Mouse (Mus musculus) stomach, postnatal 0 days (tissue): Measurements from ENCODE around the gene Ccdc62. TPM values are rescaled to one million over a fixed set of nuclear protein-coding genes. Genes with fewer than 3 reads are reported as not detected.

Experiments used
- ATAC-seq: fragments of 200-750 bp; cut with Nextera tagmentation; 2 replicates; pipeline ENCODE4 v1.8.0; 2017; ENCODE audit not compliant: low FRiP score, low TSS enrichment
- DNase-seq: peaks from one replicate; pipeline ENCODE4 v3.0.0-alpha.2; 2016; ENCODE audit warnings: low spot score
- H3K27ac ChIP-seq: fragments of 300-500 bp; sonication (generic); replicated peaks from 2 replicates; pipeline ENCODE4 v1.5.1; 2014; ENCODE audit warnings: mild to moderate bottlenecking, control low read depth
- H3K27me3 ChIP-seq: fragments of 300-500 bp; sonication (generic); 2 replicates; pipeline ENCODE4 v1.6.1; 2014; ENCODE audit warnings: low read length; ENCODE audit not compliant: control insufficient read depth, insufficient read depth
- H3K36me3 ChIP-seq: fragments of 300-500 bp; sonication (generic); 2 replicates; pipeline ENCODE4 v1.6.1; 2014; ENCODE audit warnings: low read length, mixed read lengths; ENCODE audit not compliant: control insufficient read depth, insufficient read depth
- H3K4me1 ChIP-seq: fragments of 300-500 bp; sonication (generic); replicated peaks from 2 replicates; pipeline ENCODE4 v1.6.1; 2014; ENCODE audit warnings: antibody characterized with exemption; ENCODE audit not compliant: control insufficient read depth, insufficient read depth
- H3K4me2 ChIP-seq: fragments of 300-500 bp; sonication (generic); replicated peaks from 2 replicates; pipeline ENCODE4 v1.6.1; 2014; ENCODE audit warnings: low read depth, mild to moderate bottlenecking, control low read depth, moderate library complexity
- H3K4me3 ChIP-seq: fragments of 300-500 bp; sonication (generic); 2 replicates; pipeline ENCODE4 v1.5.1; 2014; ENCODE audit warnings: low read depth, low read length, control low read depth
- H3K9ac ChIP-seq: fragments of 300-500 bp; sonication (generic); 2 replicates; pipeline ENCODE4 v1.6.1; 2014; ENCODE audit warnings: mild to moderate bottlenecking, low read length, control low read depth, mixed read lengths
- H3K9me3 ChIP-seq: fragments of 300-500 bp; sonication (generic); 2 replicates; pipeline ENCODE4 v1.6.1; 2016; ENCODE audit warnings: low read length; ENCODE audit not compliant: control insufficient read depth
- CTCF ChIP-seq: IDR thresholded peaks from 2 replicates; pipeline ENCODE4 v1.5.1; 2016; ENCODE audit warnings: antibody characterized with exemption, low read depth, mild to moderate bottlenecking, moderate library complexity
- EP300 ChIP-seq: optimal IDR thresholded peaks from 2 replicates; pipeline ENCODE3; 2016; ENCODE audit warnings: antibody characterized with exemption
- WGBS: fragments of 180-500 bp; shearing (Covaris S2); extraction: QIAGEN DNeasy Blood & Tissue Kit; methylation state at CpG from one replicate; pipeline ENCODE4 v1.1.7; 2014; 5-methylcytosine and 5-hydroxymethylcytosine counted together
- microRNA-seq: library from miRNA; unstranded; fragments of <30 nt; microRNA quantifications from one replicate; pipeline ENCODE4, GENCODE M21; 2016
- polyA plus RNA-seq: library from polyadenylated mRNA; unstranded; fragments of >200 nt; fragmentation: Nextera tagmentation; extraction: Ambion mirVana; gene quantifications from 2 replicates; pipeline ENCODE4 v1.2.1, GENCODE M21; 2015

Ccdc62 gene
- polyA plus RNA-seq, 1 experiment from 2014 or later: 5.4 TPM

GRCm38 (mm10) chr5:124015727-124016126 lies 85.2 kb downstream of the Ccdc62 start:
- WGBS: 68% methylated on average over 2 of the region's 2 CpGs
- H3K4me1 ChIP-seq: peaks cover 15% of the 10 kb centered on the region

GRCm38 (mm10) chr5:124016291-124016821 lies 85.9 kb downstream of the Ccdc62 start:
- H3K27ac ChIP-seq: peak overlapping the region; percentile 49; the same call in 1 of the 2 replicates
- DNase-seq: peak; percentile 85
- 66% methylated on average over 7 of the region's 7 CpGs for WGBS

More at GRCm38 (mm10) chr5:124015727-124016126, 85.2 kb downstream of the Ccdc62 start:
- H3K4me2 ChIP-seq: no peak overlapping the region
- ATAC-seq (no peak), DNase-seq (no peak)
- TF ChIP-seq CTCF (no peak), EP300 (no peak)
- H3K9ac ChIP-seq: no peak overlapping the region
- H3K9me3 ChIP-seq: no peaks in the 10 kb centered on the region
- H3K4me3 ChIP-seq: no peak overlapping the region
- peak overlapping the region; percentile 49; the same call in 1 of the 2 replicates for H3K27ac ChIP-seq
- H3K36me3 ChIP-seq: no peaks in the 10 kb centered on the region
- H3K27me3 ChIP-seq: no peaks in the 10 kb centered on the region

DNA sequence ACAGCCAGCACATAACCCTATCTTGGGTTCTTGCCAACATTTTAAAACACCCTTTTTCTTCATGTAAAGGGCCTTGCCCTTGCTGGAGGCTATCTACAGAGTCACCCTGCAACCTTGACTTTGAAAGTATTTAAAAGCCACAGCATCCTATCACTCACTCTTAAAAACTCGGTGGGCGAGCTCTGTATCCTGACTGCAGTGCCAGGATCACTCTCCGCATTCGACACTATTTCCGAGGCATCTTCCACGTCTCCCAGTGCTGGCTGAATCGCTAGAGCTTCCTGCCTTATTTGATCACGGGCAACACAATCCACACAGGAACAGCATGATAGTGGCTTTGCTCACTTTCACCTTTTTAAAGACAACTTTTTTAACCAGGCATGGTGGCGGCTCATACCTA lies 87.5 kb downstream of the Ccdc62 start:
- 66% methylated on average over 9 of the region's 9 CpGs for WGBS
- H3K4me3 ChIP-seq: no peak overlapping the region
- H3K36me3 ChIP-seq: no peaks in the 10 kb centered on the region
- ATAC-seq (no peak), DNase-seq (no peak)
- H3K9ac ChIP-seq: no peak overlapping the region
- no peak overlapping the region for H3K27ac ChIP-seq
- H3K4me2 ChIP-seq: no peak overlapping the region
- TF ChIP-seq EP300 (no peak), CTCF (no peak)
- H3K4me1 ChIP-seq: peaks cover 6% of the 10 kb centered on the region
- H3K27me3 ChIP-seq: no peaks in the 10 kb centered on the region
- H3K9me3 ChIP-seq: no peaks in the 10 kb centered on the region

More at GRCm38 (mm10) chr5:124016291-124016821, 85.9 kb downstream of the Ccdc62 start:
- Histone ChIP-seq H3K27me3 (no peaks in the 10 kb centered on the region), H3K4me1 (peaks cover 13% of the 10 kb centered on the region), H3K9ac (no peak overlapping the region), H3K36me3 (no peaks in the 10 kb centered on the region), H3K4me3 (no peak overlapping the region), H3K9me3 (no peaks in the 10 kb centered on the region), H3K4me2 (no peak overlapping the region)
- ATAC-seq: peak; percentile 91
- no peak for TF ChIP-seq CTCF
- TF ChIP-seq EP300: no peak

DNA sequence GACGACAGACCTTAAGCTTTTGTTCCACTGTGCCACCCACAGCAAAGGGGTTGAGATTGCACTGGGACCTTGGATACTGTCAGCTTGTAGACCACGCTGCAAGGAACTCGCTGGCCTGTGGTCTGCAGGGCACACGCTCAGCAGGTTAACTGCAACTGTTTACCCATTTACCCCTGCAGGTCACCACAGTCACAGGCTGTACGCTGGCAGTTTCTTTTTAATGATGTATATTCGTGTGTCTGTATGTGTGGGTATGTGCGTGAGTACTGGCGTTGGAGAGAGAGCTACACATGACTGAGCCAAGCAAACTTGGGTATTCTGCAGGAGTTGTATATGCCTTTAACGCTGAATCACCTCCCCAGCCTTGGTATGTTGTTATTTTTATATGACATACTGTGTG lies 88.2 kb downstream of the Ccdc62 start:
- WGBS: 83% methylated on average over 9 of the region's 9 CpGs
- no peak for ATAC-seq
- TF ChIP-seq CTCF (no peak), EP300 (no peak)

More for the DNA sequence above, 88.2 kb downstream of the Ccdc62 start:
- no peak overlapping the region for H3K9ac ChIP-seq
- no peaks in the 10 kb centered on the region for H3K36me3 ChIP-seq
- H3K4me3 ChIP-seq: no peak overlapping the region
- H3K4me1 ChIP-seq: peaks cover 6% of the 10 kb centered on the region
- DNase-seq: no peak
- no peaks in the 10 kb centered on the region for H3K9me3 ChIP-seq
- no peaks in the 10 kb centered on the region for H3K27me3 ChIP-seq
- H3K4me2 ChIP-seq: no peak overlapping the region
- no peak overlapping the region for H3K27ac ChIP-seq

Small RNA genes within 50 kb of the gene (microRNA-seq; reads per million reads assigned to microRNA genes)
- not detected for gene Mir7032

Other genes starting within 250 kb of the Ccdc62 start
- gene Clip1, start 246.1 kb upstream of the Ccdc62 start, polyA plus RNA-seq: 36.1 and 41.4 TPM in 2 replicates
- 26.1 and 27.3 TPM in 2 replicates for gene Zcchc8, start 209.6 kb upstream of the Ccdc62 start, polyA plus RNA-seq
- gene Rsrc2, start 181.3 kb upstream of the Ccdc62 start, polyA plus RNA-seq: 59.5 and 67.8 TPM in 2 replicates
- gene Kntc1, start 181.0 kb upstream of the Ccdc62 start, polyA plus RNA-seq: 3.9 and 4.9 TPM in 2 replicates
- gene Hcar2, start 65.2 kb upstream of the Ccdc62 start, polyA plus RNA-seq: 24.0 and 26.8 TPM in 2 replicates
- gene Hcar1, start 50.7 kb upstream of the Ccdc62 start, polyA plus RNA-seq: 4.9 and 6.0 TPM in 2 replicates
- gene Denr, start 23.5 kb upstream of the Ccdc62 start, polyA plus RNA-seq: 107 and 122 TPM in 2 replicates
- gene Gm43518, start 3.3 kb upstream of the Ccdc62 start, polyA plus RNA-seq: 0.56 and 0.91 TPM in 2 replicates
- gene Hip1r, start 42.9 kb downstream of the Ccdc62 start, polyA plus RNA-seq: 31.2 and 32.2 TPM in 2 replicates
- gene Vps37b, start 101.6 kb downstream of the Ccdc62 start, polyA plus RNA-seq: 31.0 and 35.8 TPM in 2 replicates
- 7.7 and 8.2 TPM in 2 replicates for gene Abcb9, start 165.1 kb downstream of the Ccdc62 start, polyA plus RNA-seq
- gene Ogfod2, start 181.6 kb downstream of the Ccdc62 start, polyA plus RNA-seq: 19.0 and 21.0 TPM in 2 replicates
- gene Arl6ip4, start 185.4 kb downstream of the Ccdc62 start, polyA plus RNA-seq: 77.1 and 78.9 TPM in 2 replicates